Mouse (Mus musculus): ENCODE results near the gene Abca13. TPM values are rescaled to one million over a fixed set of nuclear protein-coding genes. Genes with fewer than 3 reads are reported as not detected.

Gene Abca13
- polyA plus RNA-seq, 1 experiment, result not detected

GRCm38 (mm10) chr11:9269090-9269489 is 77.3 kb downstream of the Abca13 start:
- no peak for TF ChIP-seq POLR2A (IDR thresholded peaks at IDR 0.05; ENCODE audit: borderline replicate concordance, low read depth, low read length)
- TF ChIP-seq CTCF (IDR thresholded peaks at IDR 0.05; ENCODE audit: low read depth, low read length), result no peak
- Histone ChIP-seq H3K27ac (ENCODE audit: insufficient read depth, low read depth, low read length) (no peak overlapping the region), H3K4me1 (ENCODE audit: control insufficient read depth, insufficient read depth, low read length) (no peaks in the 10 kb centered on the region)

DNA sequence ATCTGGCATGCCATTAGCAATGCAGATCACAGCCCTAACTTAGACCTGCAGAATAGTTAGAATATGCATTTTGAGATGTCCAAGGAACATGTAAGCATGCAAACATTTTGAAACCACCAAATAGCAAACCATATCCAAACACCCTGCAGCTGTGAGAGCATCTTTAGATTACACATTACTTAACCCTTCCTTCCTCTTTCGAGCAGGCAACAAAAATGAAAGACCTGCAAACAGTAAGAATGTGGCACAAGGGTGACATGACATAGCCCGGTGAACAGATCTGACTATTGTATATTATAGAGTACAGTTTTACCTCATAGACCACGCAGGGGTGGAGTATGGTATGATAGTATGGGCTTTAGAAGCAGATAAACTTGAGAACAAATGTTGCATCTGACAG is 93.5 kb downstream of the Abca13 start:
- H3K27ac ChIP-seq (ENCODE audit: insufficient read depth, low read depth, low read length), result no peak overlapping the region
- H3K4me1 ChIP-seq (ENCODE audit: control insufficient read depth, insufficient read depth, low read length), result no peaks in the 10 kb centered on the region
- TF ChIP-seq POLR2A (IDR thresholded peaks at IDR 0.05; ENCODE audit: borderline replicate concordance, low read depth, low read length), result no peak
- no peak overlapping the region for H3K4me3 ChIP-seq (ENCODE audit: insufficient read depth, low read length)

More at GRCm38 (mm10) chr11:9269090-9269489, 77.3 kb downstream of the Abca13 start:
- H3K4me3 ChIP-seq (ENCODE audit: insufficient read depth, low read length), result no peak overlapping the region

DNA sequence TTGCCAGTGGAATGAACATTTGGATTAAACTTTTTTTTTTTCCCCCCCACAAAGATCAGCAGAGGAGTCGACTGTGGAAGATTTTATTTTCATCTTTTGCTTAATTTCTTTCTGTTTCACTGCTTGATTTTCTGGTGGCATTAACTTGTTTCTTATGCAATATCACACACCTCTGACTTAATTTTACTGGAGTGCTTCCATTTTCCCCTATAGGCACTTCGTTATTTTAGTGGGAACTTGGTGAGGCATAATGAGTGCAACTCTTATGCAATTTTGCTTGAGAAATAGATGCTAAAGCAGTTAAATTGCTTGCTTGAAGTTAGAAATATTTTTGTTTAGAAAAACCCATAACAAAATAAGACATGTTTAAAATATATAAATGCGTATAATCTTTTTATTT is 94.0 kb downstream of the Abca13 start:
- Histone ChIP-seq H3K4me3 (ENCODE audit: insufficient read depth, low read length) (no peak overlapping the region), H3K4me1 (ENCODE audit: control insufficient read depth, insufficient read depth, low read length) (no peaks in the 10 kb centered on the region), H3K27ac (ENCODE audit: insufficient read depth, low read depth, low read length) (no peak overlapping the region)
- TF ChIP-seq POLR2A (IDR thresholded peaks at IDR 0.05; ENCODE audit: borderline replicate concordance, low read depth, low read length), result no peak
- TF ChIP-seq CTCF (IDR thresholded peaks at IDR 0.05; ENCODE audit: low read depth, low read length), result no peak

DNA sequence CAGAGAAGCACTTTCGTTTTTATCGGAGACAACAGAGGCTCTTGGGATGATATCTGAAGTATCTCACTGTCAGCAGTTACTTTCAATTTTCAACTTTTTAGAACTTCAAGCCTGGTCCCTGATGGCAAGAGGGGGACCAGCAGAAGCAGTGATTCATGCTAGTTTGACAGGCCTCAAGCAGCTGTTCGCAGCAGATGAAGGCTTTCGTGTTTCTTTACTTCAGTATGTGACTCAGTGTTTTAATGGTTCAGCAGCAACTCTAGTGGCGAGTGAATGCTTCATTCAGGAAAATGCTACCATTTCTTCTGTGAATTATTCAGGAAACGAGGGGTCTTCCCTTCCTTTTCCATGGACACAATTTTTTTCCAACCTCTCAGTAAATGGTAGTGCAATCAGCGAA is 99.4 kb downstream of the Abca13 start:
- Histone ChIP-seq H3K27ac (ENCODE audit: insufficient read depth, low read depth, low read length) (no peak overlapping the region), H3K4me1 (ENCODE audit: control insufficient read depth, insufficient read depth, low read length) (no peaks in the 10 kb centered on the region), H3K4me3 (ENCODE audit: insufficient read depth, low read length) (no peak overlapping the region)
- TF ChIP-seq CTCF (IDR thresholded peaks at IDR 0.05; ENCODE audit: low read depth, low read length) (no peak), POLR2A (IDR thresholded peaks at IDR 0.05; ENCODE audit: borderline replicate concordance, low read depth, low read length) (no peak)

- Histone ChIP-seq H3K4me3 (ENCODE audit: insufficient read depth, low read length) (no peak overlapping the region), H3K4me1 (ENCODE audit: control insufficient read depth, insufficient read depth, low read length) (no peaks in the 10 kb centered on the region), H3K27ac (ENCODE audit: insufficient read depth, low read depth, low read length) (no peak overlapping the region)
- TF ChIP-seq POLR2A (IDR thresholded peaks at IDR 0.05; ENCODE audit: borderline replicate concordance, low read depth, low read length) (no peak), CTCF (IDR thresholded peaks at IDR 0.05; ENCODE audit: low read depth, low read length) (no peak)
Observed at GRCm38 (mm10) chr11:9299615-9300014, 107.9 kb downstream of the Abca13 start.

GRCm38 (mm10) chr11:9305450-9305849 is 113.7 kb downstream of the Abca13 start:
- Histone ChIP-seq H3K4me1 (ENCODE audit: control insufficient read depth, insufficient read depth, low read length) (no peaks in the 10 kb centered on the region), H3K4me3 (ENCODE audit: insufficient read depth, low read length) (no peak overlapping the region), H3K27ac (ENCODE audit: insufficient read depth, low read depth, low read length) (no peak overlapping the region)
- TF ChIP-seq CTCF (IDR thresholded peaks at IDR 0.05; ENCODE audit: low read depth, low read length) (no peak), POLR2A (IDR thresholded peaks at IDR 0.05; ENCODE audit: borderline replicate concordance, low read depth, low read length) (no peak)

DNA sequence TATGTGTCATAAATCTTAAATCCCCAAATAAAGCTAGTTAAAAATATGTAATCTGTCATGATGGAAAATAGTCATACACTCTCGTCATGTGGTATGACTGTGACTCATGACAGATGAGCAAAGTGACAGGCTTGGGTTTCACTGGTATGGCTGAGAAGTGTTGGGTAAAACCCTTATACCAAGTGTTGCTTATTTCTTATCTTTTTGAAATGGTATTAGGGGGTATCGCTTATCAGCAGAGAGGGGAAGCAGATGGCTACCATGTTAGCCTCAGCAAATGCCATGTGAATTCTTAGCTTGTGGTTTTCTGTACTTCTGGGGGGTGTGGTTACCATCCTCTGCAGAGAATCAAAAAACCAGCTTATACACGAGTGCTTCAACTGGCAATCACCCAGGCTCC is 124.8 kb downstream of the Abca13 start:
- TF ChIP-seq CTCF (IDR thresholded peaks at IDR 0.05; ENCODE audit: low read depth, low read length) (no peak), POLR2A (IDR thresholded peaks at IDR 0.05; ENCODE audit: borderline replicate concordance, low read depth, low read length) (no peak)
- no peak overlapping the region for H3K4me3 ChIP-seq (ENCODE audit: insufficient read depth, low read length)
- H3K27ac ChIP-seq (ENCODE audit: insufficient read depth, low read depth, low read length), result no peak overlapping the region
- no peaks in the 10 kb centered on the region for H3K4me1 ChIP-seq (ENCODE audit: control insufficient read depth, insufficient read depth, low read length)

DNA sequence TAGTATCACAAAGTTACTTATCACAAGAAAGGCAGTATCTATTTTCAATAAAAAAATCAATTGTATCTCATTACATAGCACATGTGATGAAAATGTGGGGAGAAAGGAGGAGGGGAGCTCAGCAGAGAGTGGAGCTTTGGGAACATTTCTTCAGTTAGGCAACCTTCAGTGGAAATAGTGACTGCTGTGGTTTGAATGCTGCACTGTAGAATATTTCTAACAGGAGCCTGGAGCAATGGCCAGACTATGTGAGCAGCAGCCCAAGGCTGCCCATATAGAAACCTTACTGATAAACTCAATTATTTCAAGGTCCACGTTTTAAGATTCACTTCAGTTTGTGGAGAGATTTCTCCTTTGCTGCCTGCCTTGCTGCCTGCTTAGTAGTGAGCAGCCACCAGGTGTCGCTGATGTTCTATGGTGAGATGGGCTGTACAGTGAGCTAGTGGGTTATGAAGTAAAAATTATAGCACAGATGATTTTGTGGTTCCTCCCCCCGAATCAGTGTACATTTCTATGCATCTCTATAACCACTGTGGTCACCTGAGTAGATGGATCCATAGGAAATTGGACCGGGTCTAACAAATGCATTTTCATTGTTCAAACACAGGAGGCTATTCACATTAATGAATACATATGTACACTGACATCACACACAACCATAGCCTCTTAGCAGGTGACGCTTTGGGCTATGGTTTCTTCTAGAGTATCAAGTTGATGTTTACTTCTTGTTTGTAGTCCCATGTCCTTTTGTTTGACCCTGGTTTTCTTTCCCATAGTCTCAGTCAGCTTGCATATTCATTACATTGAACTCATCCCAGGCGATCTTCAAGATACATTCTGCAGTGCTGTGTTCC is 125.6 kb downstream of the Abca13 start:
- Histone ChIP-seq H3K4me3 (ENCODE audit: insufficient read depth, low read length) (no peak overlapping the region), H3K27ac (ENCODE audit: insufficient read depth, low read depth, low read length) (no peak overlapping the region), H3K4me1 (ENCODE audit: control insufficient read depth, insufficient read depth, low read length) (no peaks in the 10 kb centered on the region)
- TF ChIP-seq CTCF (IDR thresholded peaks at IDR 0.05; ENCODE audit: low read depth, low read length), result peak; percentile 86
- TF ChIP-seq POLR2A (IDR thresholded peaks at IDR 0.05; ENCODE audit: borderline replicate concordance, low read depth, low read length), result no peak

GRCm38 (mm10) chr11:9338151-9338550 is 146.4 kb downstream of the Abca13 start:
- TF ChIP-seq POLR2A (IDR thresholded peaks at IDR 0.05; ENCODE audit: borderline replicate concordance, low read depth, low read length) (no peak), CTCF (IDR thresholded peaks at IDR 0.05; ENCODE audit: low read depth, low read length) (no peak)
- Histone ChIP-seq H3K4me3 (ENCODE audit: insufficient read depth, low read length) (no peak overlapping the region), H3K27ac (ENCODE audit: insufficient read depth, low read depth, low read length) (no peak overlapping the region), H3K4me1 (ENCODE audit: control insufficient read depth, insufficient read depth, low read length) (no peaks in the 10 kb centered on the region)

GRCm38 (mm10) chr11:9347724-9348123 is 156.0 kb downstream of the Abca13 start:
- Histone ChIP-seq H3K4me3 (ENCODE audit: insufficient read depth, low read length) (no peak overlapping the region), H3K27ac (ENCODE audit: insufficient read depth, low read depth, low read length) (no peak overlapping the region), H3K4me1 (ENCODE audit: control insufficient read depth, insufficient read depth, low read length) (no peaks in the 10 kb centered on the region)
- TF ChIP-seq POLR2A (IDR thresholded peaks at IDR 0.05; ENCODE audit: borderline replicate concordance, low read depth, low read length) (no peak), CTCF (IDR thresholded peaks at IDR 0.05; ENCODE audit: low read depth, low read length) (no peak)
